Mouse (Mus musculus) liver (tissue): ENCODE measurements around the gene Krt7.

Experiments used
- DNase-seq: peaks from one replicate; pipeline ENCODE4 v3.0.0-alpha.2; 2020; ENCODE audit warnings: mixed read lengths

The Krt7 gene

DNA sequence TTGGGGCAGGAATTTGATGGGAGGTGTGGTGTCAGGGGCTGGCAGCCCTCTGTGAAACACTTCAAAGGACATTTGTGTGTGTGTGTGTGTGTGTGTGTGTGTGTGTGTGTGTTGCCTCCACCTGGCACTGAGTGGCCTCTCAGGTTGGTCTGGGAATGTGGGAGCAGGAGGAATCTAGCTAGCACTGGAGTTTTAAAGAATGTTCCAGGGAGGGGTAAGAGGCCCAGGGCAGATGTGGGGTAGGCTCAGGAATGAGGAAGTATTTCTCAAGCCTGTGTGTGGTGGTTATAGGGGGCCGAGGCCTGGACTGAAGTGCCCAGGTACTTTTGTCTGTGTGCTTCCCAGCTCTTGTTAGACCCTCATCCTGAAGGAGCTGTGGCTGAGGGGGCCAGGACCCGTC lies at the start of gene Krt7:
TSS of gene Krt7 (plus strand) at position 269 of the 400 bp plus-strand sequence.
- no peak for DNase-seq

DNA sequence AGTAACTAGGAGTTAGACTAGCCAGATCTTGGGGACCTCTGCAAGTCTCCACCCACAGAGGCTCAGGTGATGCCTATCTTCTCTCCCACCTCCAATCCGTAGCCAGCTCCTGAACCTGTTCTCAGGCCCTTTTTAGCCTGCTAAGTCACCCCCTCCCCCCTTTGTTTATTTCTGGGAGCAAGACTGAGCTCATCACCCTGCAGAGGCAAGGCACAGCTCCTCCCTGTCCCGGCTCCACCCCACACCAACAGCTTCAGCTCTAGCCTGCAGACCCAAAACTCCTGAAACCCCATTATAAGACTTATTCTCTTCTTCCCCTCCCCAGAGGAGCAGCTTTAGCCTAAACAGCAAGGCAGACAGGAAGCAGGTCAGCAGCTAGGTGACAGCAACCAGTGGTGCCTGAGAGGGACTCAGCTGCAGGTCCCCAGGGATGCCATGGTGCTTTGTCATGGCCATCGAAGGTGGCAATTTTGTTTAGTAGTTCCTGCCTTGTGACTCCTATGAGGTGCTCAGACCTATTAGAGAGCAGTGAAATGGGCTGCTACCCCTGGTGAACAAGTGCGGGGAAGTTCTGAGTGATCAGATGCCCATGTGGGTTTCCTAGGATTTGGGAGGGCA lies 48.3 kb upstream of the Krt7 start:
- no peak for DNase-seq

DNA sequence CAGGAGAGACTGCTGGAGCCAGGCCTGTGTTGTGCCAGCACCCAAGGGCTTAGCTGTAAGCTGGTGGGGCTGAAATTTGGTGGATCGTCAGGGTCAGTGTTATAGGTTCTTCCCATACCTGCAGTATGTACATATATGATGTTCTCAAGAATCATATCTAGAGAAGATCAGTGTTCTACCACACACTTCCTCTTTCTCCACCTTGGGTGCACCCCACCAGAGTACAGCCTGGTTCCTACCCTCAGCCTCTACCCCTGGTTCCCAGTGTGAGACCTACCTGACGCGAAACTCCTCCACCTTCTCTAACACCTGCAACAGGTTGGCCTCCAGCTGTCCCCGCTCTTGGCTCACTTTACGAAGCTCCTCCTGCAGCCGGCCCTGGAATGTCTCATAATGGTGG lies 46.9 kb upstream of the Krt7 start:
- DNase-seq = no peak

DNA sequence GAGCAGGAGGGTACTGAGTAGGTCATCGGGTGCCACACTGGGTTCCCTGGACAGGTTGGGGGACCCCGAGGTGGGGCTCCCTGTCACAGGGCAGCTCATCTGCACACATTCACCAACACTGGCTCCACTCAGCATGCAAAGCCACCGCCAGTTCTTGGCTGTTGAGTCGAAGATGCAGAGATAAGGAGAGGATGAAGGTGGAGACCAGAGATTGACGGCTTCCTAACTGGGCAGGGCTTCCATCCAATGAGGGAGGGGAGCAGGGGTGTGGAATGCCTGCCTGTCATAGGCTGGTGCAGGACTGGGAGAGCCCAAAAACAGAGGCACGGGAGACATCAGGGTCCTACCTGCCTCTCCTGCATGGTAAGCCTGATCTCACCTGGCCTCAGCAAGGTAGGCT lies 46.4 kb upstream of the Krt7 start:
- DNase-seq = no peak

DNA sequence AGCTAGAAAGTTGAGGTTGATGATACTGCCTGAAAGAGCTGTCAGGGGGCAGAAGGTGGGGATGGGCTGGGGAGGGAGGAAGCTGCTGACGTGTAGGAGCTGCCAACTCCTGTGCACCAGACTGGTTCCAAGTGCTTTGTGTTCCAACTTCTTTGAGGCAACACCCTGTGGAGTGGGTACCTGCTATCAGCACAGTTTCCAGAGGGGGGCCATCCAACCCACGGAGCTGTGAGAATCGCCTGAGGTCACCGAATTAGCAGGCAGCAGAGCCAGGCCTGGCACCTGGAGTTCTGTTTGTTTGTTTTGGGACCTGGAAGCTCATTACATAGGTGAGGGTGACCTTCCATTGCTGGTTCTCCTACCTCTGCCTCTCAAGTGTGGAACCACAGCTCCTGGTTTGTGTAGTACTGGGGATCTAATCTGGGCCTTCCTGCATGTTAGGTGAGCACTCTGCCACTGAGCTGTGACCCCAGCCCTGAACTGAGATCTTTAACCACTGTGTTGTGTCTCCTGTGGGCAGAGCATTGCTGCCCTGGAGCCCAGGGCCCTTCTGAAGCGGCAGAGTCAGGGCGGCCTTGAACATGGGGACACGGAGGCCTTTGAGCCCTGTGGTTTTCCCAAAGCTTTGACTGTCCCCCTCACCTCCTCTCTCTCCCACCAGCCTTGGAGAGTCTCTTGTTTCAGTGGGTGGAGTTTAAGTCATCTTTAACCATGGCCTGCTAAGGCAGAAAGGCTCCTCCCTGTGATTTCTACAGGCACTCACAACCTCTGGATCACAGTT lies 45.8 kb upstream of the Krt7 start:
- no peak for DNase-seq

DNA sequence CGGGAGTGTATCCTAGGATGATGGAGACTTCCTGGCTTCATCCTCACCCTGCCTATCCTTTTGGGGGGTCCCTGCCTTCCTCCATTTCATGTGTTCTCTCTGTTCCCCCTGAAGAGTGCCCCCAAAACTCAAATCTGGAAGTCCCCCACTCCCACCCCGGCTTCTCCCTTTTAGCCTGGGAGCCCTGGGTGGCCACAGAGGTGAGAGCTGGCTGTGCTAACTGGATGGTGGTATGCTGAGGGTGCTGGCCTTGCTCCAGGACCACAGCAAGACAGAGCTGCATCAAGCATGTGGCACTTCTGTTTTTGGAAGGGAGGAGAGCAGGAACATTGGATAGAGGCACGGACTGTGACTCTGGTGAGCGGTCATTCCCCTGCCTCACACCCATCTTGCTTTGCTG lies 45.1 kb upstream of the Krt7 start:
- DNase-seq = no peak

DNA sequence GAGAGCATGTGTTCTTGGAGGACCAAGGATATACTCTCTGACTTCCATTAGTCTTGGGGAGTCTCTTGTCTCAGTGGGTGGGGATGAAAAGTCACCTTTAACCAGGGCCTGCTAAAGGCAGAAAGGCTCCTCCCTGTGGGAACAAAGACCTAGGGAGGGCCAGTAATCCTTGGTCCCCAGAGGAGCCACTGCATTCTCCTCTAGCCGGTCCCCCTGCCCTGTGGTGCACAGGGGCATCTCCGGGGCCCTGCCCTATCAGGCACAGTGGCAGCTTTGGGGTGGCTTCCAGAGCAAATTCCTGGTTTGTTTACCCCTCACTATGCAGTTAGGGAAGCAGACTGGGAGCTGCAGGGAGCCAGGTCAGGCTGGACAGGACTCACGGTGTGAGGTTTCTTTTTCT lies 44.4 kb upstream of the Krt7 start:
- DNase-seq = no peak

DNA sequence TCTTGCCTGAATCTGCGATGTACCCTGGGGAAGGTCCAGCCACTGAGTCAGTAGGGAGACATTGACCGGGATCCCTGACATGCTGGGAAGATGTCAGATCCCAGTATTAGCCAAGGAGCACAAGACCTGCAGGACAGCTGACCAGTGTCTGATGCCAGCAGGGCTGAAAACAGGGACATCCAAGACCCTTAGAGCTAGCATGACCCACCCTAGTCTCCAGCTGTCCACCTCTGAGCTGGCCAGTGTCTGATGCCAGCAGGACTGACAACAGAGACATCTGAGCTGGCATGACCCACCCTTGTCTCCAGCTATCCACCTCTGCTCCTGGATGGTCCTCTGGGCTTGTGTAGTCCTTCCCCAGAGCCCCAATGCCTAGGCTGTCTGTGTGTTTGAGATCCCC lies 43.9 kb upstream of the Krt7 start:
- no peak for DNase-seq

DNA sequence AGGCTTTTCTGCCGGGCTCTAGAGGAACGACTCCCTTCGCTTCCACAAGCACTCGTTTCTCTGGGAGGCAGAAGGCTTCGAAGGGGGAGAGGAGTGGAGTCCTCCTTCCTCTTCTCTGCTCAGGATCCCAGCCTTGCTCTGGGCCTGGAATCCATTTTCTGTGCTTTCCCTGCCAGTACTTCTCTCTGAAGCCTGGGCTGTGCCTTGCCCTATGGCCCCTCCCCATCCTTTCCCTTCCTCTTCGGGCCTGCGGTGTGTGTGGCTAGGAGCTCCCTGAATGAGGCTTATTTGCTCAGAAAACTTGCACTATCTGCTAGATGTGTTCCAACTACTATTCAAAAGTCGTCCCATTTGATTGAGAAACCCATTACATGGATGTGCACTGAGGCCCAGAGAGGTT lies 43.3 kb upstream of the Krt7 start:
- DNase-seq = no peak

DNA sequence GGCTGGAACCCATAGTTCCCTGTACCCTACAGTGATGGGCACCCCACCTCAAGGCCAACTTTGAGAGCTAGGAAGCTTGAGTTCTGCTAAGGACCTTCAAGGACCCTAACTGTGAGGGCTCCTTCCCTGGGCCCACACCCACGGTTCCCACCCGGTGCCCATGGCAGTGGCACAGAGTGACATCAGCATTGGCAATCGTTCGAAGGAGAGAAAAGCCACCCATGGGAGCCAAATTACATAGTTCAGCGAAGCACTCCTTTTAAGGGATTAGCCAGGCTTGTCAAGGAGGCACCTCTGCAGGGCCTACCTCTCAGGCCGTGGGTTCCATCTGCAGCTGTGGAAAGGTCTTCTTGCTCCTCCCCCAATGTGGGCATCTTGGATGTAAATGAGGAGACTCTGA lies 42.8 kb upstream of the Krt7 start:
- DNase-seq = no peak

DNA sequence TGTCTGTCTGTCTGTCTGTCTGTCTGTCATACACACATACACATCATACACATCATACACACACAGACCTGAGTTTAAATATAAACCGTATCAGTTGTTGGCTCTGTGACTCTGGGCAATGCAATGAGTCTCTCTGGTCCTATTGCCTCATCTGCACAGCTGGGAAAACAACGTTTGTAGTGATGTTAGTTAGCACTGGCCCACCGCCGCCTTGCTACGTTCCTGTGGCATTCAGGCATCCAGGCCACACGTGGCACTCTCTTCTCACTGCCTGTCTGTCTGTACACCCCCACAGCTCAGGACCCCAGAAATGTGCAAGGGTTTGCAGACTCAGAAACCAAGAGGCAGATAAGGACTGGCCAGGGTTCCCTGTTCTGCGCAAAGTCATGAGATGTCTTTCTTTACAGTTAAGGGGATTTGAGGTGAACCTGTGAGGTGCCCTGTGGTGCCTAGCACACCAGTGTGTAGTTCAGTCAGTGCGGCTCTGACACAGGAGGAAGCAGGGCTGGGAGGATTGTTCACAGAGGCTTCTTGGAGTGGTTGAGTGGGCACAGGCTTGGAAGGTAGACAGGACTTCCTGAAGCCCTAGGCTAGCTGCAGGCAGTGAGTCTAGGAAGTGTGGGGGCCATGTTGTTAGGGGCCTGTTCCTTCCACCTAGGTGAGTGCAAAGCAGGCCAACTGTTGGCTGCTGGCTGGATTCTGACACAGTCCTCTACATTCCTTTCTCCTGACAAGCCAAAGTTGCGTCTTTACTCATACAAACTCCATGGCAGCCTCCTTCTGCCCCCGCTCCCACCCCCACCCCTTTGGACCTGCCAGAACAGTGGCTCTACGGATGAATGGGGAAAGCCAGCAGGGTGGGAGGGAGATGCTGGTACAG lies 42.1 kb upstream of the Krt7 start:
- DNase-seq = no peak

DNA sequence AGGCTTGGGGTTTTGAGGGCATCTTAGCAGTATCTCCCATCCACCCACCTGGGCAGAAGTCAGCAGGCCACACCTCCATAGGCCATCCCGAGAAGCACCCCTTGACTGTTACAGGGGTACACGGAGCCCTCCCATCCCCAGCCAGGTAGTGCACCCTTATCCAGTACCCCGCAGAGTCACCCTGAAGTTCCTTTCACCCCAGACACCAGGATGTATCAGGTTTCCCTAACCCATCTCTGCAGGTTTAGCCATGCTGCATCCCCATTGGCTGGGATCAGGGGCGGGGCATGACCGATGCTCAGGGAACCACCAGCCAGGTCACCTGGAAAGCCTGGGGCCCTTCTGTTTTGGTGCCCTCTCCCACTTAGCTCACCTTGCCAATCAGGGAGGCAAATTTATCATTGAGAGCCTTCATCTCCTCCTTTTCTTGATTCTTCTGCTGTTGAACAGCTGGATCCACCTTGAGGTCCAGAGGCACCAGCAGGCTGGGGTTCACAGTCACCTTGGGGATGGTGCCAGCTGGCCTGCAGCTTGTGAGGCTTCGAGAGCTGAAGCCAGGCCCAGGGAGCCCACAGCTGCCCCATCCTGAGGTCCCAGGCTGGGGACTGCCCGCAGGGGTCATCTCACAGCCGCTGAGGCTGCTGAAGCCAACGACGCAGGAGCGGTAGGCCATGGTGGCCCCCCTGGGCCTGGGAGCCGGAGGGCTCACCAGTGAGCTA lies 41.3 kb upstream of the Krt7 start:
- no peak for DNase-seq

DNA sequence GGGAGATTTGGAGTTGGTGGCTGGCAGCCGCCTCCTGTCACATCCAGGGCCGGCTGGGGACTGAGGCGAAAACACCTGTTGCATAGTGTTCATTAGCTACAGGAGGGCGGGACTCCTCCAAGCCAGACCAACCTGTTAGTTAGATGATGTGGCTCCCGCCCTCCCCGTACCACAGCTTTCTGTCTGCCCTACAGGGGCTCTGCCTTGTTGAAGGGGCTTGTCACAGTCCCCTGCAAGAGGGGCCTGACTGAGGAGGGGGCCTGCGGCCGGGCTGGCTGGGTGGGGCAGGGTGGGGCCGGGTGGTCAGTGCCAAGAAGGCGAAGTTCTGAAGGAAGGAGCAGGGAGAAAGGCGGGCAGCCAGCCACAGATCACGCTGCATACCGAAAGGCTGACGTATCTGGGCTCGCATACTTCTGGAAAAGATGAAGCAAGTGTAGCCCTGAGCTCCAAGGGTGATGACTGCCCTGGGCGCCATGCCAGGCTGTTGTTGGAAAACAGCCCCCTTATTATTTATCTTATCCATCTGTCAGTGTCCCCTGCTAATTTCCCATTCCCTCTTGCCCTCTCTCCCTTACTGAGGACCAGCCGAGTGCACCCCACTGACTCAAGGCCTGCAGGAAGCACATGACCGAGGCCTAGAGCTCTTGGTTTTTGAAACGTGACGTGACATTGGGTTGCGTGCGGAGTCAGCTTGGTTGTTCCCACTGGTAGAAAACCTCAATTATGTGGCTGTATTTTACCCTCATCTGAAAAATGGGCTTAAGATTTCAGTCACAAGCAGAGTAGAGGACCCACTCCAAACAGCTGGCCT lies 40.5 kb upstream of the Krt7 start, which contains the start of gene Krt80:
TSS of gene Krt80 (minus strand) at position 62 of the 811 bp plus-strand sequence.
- DNase-seq = peak; percentile 39

DNA sequence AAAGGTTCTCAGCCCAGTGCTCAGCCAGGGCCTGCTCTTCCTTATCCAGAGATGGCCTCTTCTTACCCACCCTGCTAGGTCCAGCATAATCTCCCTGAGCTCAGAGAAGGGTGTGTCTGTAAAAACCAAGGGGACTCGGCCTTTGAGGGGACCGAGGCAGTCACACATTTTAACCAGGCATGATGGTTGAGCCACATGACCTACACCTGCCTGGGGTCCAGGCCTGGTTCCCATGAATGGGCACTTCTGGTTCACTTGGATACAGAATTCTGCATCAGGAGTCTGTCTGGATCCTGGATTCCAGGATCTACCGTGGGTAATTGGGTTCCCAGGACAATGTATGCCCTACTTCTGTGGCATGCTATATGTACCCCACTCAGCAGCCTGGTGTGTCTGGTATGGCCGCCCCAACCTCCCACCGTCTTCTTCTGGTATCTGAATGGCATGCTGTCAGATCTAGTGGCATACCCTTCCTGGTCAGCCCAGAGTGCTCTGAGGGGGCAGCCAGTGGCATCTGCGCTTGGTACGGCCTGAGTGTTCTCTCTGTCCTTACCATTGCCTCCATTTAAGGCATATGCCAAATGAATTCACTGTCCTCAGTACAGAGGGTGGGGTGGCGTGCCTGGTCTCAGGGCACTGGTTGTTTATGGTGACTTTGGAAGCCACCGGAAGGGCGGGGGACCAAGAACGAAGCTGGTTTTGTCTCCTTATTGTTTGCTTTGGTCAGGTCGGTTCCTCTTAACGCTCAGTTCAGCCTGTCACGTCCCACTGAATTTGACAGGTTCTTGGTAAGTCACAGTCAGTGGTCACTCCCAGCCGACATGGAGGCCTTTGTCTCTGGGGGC lies 39.5 kb upstream of the Krt7 start:
- DNase-seq = no peak

DNA sequence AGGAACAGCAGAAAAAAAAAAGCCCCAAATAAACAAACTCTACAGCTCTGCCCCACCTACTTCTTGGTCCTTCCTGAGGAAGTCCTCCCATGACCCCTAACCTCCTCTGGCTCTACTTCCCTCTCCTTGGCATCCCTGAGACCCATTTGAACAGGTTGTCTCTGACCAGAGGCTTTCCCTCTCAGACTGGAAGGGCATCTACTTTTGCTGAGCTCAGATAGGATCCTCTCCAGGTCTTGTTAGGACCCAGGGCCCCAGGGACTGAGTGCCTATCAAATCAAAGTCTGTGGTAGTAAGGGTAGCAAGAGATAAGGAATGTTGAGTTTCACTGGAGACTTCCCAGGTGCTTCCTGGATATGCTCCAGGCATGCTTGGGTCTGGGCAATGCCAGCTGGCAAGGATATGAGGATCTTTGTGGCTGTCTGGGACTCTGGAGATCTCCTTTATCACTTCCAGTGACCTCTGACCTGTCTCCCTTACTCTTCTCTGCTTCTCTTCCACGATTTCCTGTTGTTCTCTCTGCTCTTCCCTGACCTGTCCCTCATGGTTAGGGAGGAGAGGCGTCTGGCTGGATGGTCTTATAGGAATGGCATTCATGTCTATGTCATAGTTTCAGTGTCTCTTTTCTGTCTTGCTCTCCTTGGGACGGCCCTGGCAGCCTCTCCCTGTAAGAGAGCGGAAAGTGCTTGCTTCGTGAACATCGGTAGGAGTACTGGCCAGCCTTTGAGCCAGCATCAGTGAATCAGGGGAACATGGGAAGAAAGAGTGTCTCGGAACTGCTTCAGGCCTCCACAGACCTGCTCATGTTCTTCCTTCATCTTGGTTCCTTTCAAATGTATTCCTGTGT lies 38.5 kb upstream of the Krt7 start:
- DNase-seq = no peak

DNA sequence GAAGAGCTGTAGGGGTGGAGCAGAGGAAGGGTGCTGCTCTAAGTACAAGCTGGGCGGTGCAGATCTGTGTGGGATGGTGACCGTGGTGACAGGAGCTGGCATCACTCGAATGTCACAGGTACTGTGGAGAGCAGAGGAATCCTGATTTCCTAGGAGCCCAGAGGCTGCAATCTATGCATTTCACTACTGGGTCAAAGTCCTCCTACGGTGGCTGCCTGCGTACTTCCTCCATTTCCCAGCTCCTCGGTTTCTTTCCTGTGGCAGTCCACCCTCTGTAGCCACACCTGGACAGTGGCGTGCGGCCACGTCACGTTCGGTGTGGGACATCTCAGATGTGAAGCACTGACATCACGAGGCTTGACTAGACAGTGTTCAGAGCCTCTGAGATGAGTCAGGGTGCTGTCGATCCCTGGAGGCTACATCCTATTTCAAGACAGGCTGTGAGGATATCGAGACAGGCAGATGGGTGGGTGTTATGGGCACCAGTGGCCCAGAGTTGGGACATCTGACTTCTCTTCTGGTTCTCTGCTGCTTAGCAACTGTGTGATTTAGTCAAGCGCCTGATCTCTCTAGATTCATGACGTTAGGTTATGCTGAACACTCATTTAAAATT lies 37.5 kb upstream of the Krt7 start:
- no peak for DNase-seq

DNA sequence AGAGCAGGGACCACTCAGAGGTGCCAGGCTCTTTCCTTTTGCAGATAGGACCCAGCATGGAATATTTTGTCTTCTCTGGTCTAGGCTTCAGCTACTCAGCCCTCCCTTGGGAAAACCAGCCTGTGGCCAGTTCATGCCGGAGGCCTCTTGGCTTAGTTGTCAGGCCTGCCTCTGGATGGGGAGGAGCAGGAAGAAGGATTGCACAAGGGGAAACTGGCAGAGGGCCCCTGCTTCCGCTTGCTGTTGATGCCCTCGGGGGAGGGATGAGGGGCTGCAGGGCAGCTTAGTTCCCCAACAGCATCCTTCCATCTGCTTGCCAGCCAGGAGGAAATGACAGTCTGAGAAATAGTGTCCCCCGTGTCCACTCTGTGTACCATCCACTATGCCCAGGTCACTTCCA lies 36.0 kb upstream of the Krt7 start:
- DNase-seq = peak; percentile 51

DNA sequence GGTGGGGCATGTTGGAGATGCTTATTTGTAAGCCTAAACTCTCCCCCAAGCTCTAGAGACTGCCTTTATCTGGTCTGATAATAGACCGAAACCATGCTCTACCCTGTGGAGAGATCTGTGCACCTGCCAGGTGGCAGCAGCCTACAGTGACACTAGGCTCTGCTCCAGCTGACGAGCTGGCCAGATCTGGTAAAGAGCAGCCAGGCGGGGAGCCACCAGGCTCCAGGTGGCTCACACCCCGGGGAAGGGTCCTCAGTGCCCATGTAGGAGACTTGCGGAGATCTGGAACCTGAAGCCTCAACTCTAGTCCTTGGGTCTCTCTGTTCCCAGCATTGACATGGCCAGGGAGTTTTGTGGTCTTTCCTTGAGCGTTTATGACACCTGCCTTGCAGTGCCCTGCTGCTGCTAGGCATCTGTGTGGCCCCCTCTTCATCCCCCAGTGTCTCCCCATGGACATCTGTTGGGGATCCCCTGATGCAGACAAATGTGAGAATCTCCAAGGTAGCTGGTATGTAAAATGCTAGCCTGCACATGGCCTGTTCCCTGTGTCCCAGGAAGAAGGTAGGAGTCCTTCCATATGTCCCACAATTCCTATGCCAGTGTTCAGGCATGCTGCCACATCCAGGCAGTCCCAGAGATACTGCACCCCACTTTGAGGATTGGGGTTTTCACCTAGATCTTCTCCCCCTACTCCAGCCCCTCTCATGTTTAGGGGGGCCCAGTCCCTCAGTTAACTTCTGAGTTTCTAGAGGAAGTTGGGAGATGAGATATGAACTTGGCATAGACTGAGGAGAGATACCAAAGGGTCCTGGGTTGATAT lies 34.7 kb upstream of the Krt7 start:
- DNase-seq = no peak

DNA sequence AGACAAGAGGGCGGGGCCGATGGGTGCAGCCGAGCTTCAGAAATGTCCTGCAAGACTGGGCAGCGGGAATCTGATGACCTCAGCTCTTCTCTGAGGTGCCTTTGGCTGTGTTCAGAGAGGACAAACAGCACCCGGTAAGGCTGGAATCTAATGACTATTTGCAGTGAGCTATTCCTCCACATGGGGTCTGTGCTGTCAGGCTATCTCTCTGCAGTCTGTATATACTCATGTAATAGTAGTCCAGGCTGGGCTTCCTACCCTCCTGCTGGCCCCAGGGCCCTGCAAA lies 34.1 kb upstream of the Krt7 start:
- no peak for DNase-seq
